Mouse (Mus musculus) hindbrain, embryonic 14.5 days (tissue): ENCODE measurements around the gene Cfap54. TPM values are rescaled to one million over a fixed set of nuclear protein-coding genes. Genes with fewer than 3 reads are reported as not detected.
A peak's percentile ranks its signal among the peaks of the same experiment; 100 is the strongest.

Experiments used
- ATAC-seq: fragments of 200-750 bp; cut with Nextera tagmentation; 2 replicates; pipeline ENCODE4 v1.8.0; 2017; ENCODE audit warnings: moderate number of reproducible peaks, mild to moderate bottlenecking, moderate TSS enrichment, moderate library complexity; ENCODE audit not compliant: low FRiP score
- DNase-seq: peaks from one replicate; pipeline ENCODE4 v3.0.0-alpha.2; 2015; ENCODE audit warnings: low spot score
- H3K27ac ChIP-seq: fragments of 300-500 bp; sonication (generic); 2 replicates; pipeline ENCODE4 v1.5.1; 2014; ENCODE audit warnings: mild to moderate bottlenecking, moderate library complexity
- H3K27me3 ChIP-seq: fragments of 300-500 bp; sonication (generic); 2 replicates; pipeline ENCODE4 v1.6.1; 2014; ENCODE audit warnings: mild to moderate bottlenecking, low read length, mixed read lengths; ENCODE audit not compliant: control insufficient read depth, insufficient read depth
- H3K36me3 ChIP-seq: fragments of 300-500 bp; sonication (generic); replicated peaks from 2 replicates; pipeline ENCODE4 v1.6.1; 2014; ENCODE audit not compliant: control insufficient read depth, insufficient read depth
- H3K4me1 ChIP-seq: fragments of 300-500 bp; sonication (generic); replicated peaks from 2 replicates; pipeline ENCODE4 v1.6.1; 2014; ENCODE audit warnings: antibody characterized with exemption, low read length, mixed read lengths; ENCODE audit not compliant: control insufficient read depth, insufficient read depth
- H3K4me2 ChIP-seq: fragments of 300-500 bp; sonication (generic); replicated peaks from 2 replicates; pipeline ENCODE4 v1.6.1; 2014; ENCODE audit warnings: mild to moderate bottlenecking, moderate library complexity
- H3K4me3 ChIP-seq: fragments of 300-500 bp; sonication (generic); replicated peaks from 2 replicates; pipeline ENCODE4 v1.5.1; 2014; ENCODE audit warnings: mild to moderate bottlenecking, low read length
- H3K9ac ChIP-seq: fragments of 300-500 bp; sonication (generic); 2 replicates; pipeline ENCODE4 v1.6.1; 2014
- H3K9me3 ChIP-seq: fragments of 300-500 bp; sonication (generic); 2 replicates; pipeline ENCODE4 v1.6.1; 2016; ENCODE audit warnings: low read length; ENCODE audit not compliant: control insufficient read depth
- WGBS: fragments of 180-500 bp; shearing (Covaris S2); extraction: QIAGEN DNeasy Blood & Tissue Kit; methylation state at CpG from one replicate; pipeline ENCODE4 v1.1.7; 2014; 5-methylcytosine and 5-hydroxymethylcytosine counted together
- polyA plus RNA-seq: library from polyadenylated mRNA; unstranded; fragments of >200 nt; fragmentation: Nextera tagmentation; extraction: Ambion mirVana; gene quantifications from 2 replicates; pipeline ENCODE4 v1.2.1, GENCODE M21; 2014

Cfap54 gene
- polyA plus RNA-seq, 1 experiment from 2014 or later = 3.6 TPM

- no peaks in the 10 kb centered on the region for H3K9me3 ChIP-seq
- DNase-seq = no peak
- no peak overlapping the region for H3K27ac ChIP-seq
- H3K4me3 ChIP-seq = no peak overlapping the region
- no peak overlapping the region for H3K9ac ChIP-seq
- H3K4me1 ChIP-seq = no peaks in the 10 kb centered on the region
- no peak for ATAC-seq
- 88% methylated on average over 3 of the region's 3 CpGs for WGBS
- no peak overlapping the region for H3K4me2 ChIP-seq
- no peaks in the 10 kb centered on the region for H3K27me3 ChIP-seq
- H3K36me3 ChIP-seq = no peaks in the 10 kb centered on the region
These were observed 203.4 kb downstream of the Cfap54 start for GRCm38 (mm10) chr10:92878000-92878399.

DNA sequence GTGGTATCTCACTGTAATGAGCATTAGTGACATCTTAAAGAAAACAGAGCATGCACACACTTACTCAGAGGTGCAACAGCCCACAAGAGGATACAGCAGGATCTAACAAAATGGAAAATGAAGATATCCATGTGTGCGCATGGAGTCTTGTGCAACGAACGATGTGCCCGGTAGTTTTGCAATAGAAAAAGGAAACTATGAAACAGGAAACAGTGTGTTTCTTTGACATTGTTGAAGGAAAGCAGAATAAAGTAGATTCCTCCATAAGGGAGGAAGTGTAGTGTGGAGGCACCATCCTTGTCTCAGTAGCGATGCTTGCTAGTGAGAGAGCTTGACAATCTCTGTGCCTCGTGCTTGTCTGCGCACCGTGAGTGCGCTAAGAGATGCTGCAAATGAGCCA lies 240.4 kb downstream of the Cfap54 start:
- H3K9me3 ChIP-seq = no peaks in the 10 kb centered on the region
- 92% methylated on average over 9 of the region's 9 CpGs for WGBS
- H3K9ac ChIP-seq = no peak overlapping the region
- no peak for DNase-seq
- no peak overlapping the region for H3K4me2 ChIP-seq
- no peak overlapping the region for H3K4me3 ChIP-seq
- no peak overlapping the region for H3K27ac ChIP-seq
- no peaks in the 10 kb centered on the region for H3K4me1 ChIP-seq
- no peaks in the 10 kb centered on the region for H3K27me3 ChIP-seq
- H3K36me3 ChIP-seq = no peaks in the 10 kb centered on the region
- no peak for ATAC-seq

DNA sequence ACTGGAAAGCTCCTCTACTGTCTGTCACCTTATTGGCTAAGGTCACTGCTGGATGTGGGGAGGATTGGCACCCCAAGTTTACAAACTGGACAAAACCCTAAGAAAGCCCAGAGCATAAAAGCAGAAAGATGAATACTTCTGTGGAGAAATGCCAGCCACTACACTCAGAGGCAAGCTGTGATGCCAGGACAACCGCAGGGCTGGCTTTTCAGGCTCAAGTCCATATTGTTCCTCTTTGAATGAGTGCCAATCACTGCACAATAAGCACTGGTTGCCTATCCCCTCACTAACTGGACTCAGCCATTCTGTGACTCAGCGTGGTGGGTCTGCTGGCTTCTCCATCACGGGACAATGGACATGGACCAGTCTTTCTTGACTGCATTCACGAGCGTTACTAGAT lies 243.8 kb downstream of the Cfap54 start:
- H3K27ac ChIP-seq = no peak overlapping the region
- ATAC-seq (peak; percentile 92), DNase-seq (peak; percentile 60)
- H3K9ac ChIP-seq = no peak overlapping the region
- H3K27me3 ChIP-seq = no peaks in the 10 kb centered on the region
- no peaks in the 10 kb centered on the region for H3K4me1 ChIP-seq
- no peaks in the 10 kb centered on the region for H3K36me3 ChIP-seq
- H3K9me3 ChIP-seq = no peaks in the 10 kb centered on the region
- H3K4me3 ChIP-seq = no peak overlapping the region
- no peak overlapping the region for H3K4me2 ChIP-seq
- 9% methylated on average over 5 of the region's 5 CpGs for WGBS

DNA sequence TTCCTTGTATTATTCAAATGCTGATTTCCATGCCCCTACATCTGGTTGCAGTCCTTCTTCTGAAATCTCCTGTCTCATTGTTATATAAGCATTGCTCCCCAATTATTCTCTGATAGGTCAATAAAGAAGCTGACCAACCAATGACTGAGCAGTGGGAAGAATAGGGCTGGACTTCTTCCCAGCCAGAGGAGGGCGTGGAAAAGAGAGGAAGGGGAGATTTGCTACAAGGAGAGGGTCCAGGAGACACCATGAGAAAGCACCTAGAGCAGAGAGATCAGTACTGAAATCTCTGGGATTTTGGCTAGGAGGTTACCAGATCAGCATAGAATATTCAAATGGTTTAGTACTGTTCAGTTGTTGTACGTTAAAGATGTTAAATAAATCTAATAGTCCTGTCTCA lies 244.4 kb downstream of the Cfap54 start:
- Histone ChIP-seq H3K36me3 (no peaks in the 10 kb centered on the region), H3K4me1 (no peaks in the 10 kb centered on the region), H3K27ac (no peak overlapping the region), H3K9me3 (no peaks in the 10 kb centered on the region), H3K4me2 (no peak overlapping the region), H3K27me3 (no peaks in the 10 kb centered on the region), H3K4me3 (no peak overlapping the region), H3K9ac (no peak overlapping the region)
- DNase-seq = no peak
- WGBS = 52% methylated on average over 2 of the region's 2 CpGs
- no peak for ATAC-seq

DNA sequence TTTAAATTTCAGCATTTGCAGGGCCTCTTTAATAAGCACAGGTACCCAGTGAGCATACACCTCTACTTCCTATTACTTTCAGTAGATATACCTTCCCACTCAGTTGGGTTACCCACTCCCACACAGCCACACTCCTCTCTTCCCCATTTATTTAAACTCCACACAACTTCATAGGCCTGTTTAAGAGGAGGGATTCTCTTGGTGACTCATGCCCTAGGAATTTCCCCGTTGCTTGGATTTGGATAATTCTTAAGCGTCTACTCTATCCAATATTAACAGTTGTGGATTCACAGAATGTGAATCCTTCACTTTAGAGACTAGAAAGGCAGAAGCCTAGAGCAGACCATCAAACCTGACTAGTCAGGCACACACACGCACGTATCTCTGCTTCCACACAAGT lies 259.9 kb downstream of the Cfap54 start:
- DNase-seq (no peak), ATAC-seq (no peak)
- Histone ChIP-seq H3K4me1 (no peaks in the 10 kb centered on the region), H3K27ac (no peak overlapping the region), H3K9me3 (no peaks in the 10 kb centered on the region), H3K4me2 (no peak overlapping the region), H3K36me3 (no peaks in the 10 kb centered on the region), H3K9ac (no peak overlapping the region), H3K4me3 (no peak overlapping the region), H3K27me3 (no peaks in the 10 kb centered on the region)
- WGBS = 89% methylated on average over 4 of the region's 4 CpGs

DNA sequence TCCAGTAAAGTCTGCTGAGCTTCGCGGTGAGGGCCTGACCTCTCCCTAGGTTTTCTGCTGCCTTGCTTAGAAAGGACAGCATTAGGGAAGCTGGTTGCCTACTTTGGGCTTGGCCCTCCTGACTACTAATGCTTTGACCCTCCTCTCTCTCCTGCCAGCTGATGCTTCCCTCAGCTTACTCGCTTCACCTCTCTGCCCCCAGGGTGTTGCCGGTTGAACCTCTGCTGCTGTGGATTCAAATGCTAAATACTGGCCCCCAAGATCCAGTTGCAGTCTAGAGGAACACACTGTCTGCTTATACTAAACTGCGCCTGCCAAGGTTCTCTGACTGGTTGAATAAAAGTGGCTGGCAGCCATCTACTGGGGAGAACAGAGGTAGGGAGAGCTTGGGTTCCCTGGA lies 263.2 kb downstream of the Cfap54 start:
- ATAC-seq = no peak
- Histone ChIP-seq H3K9me3 (no peaks in the 10 kb centered on the region), H3K4me3 (no peak overlapping the region), H3K36me3 (no peaks in the 10 kb centered on the region), H3K9ac (no peak overlapping the region), H3K27ac (no peak overlapping the region), H3K4me1 (no peaks in the 10 kb centered on the region), H3K4me2 (no peak overlapping the region), H3K27me3 (no peaks in the 10 kb centered on the region)
- DNase-seq = no peak
- WGBS = 31% methylated on average over 5 of the region's 5 CpGs

DNA sequence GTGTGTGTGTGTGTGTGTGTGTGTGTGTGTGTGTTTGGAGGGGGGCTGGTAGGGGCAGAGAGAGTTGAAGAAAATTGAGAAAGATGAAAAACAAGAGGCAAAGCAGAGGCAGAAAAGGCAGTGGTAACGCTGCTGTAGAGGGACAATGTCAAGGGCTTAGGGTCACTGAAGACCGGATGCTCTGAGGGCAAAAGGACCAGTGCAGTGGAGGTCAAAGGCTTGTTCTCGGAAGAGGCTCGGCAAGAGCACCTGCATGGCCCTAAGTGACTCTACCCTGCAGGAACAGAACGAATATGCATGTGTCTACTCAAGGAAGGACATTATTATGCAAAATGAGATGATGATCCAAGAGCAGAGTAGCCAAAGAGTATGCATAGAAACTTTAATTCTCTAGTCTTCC lies 264.5 kb downstream of the Cfap54 start:
- DNase-seq = no peak

DNA sequence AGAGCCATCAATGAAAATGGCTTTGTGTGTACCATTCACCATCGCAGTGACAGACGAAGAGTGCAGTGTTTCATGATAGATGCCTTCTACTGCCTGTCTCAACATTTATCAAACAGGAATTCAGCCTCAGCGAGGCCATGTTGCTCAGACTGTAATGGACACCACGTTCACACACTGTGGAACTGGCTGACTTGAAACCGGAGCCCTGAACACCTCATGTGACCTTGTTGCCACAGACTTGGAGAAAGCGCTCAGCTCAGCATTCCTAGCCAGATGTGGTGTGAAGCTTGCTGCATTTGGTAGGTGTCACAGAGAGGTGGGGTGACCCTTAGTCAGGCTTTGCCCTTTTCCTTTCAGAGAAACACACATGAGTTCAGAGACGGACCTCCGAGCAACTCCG lies 270.5 kb downstream of the Cfap54 start:
- H3K9me3 ChIP-seq = no peaks in the 10 kb centered on the region
- H3K36me3 ChIP-seq = no peaks in the 10 kb centered on the region
- no peak for ATAC-seq
- no peak overlapping the region for H3K27ac ChIP-seq
- DNase-seq = no peak
- H3K9ac ChIP-seq = no peak overlapping the region
- 90% methylated on average over 9 of the region's 9 CpGs for WGBS
- no peak overlapping the region for H3K4me2 ChIP-seq
- H3K27me3 ChIP-seq = no peaks in the 10 kb centered on the region
- no peak overlapping the region for H3K4me3 ChIP-seq
- H3K4me1 ChIP-seq = no peaks in the 10 kb centered on the region

More for the DNA sequence above, 264.5 kb downstream of the Cfap54 start:
- H3K9me3 ChIP-seq = no peaks in the 10 kb centered on the region
- no peak overlapping the region for H3K27ac ChIP-seq
- no peaks in the 10 kb centered on the region for H3K4me1 ChIP-seq
- H3K27me3 ChIP-seq = no peaks in the 10 kb centered on the region
- no peaks in the 10 kb centered on the region for H3K36me3 ChIP-seq
- H3K9ac ChIP-seq = no peak overlapping the region
- H3K4me3 ChIP-seq = no peak overlapping the region
- H3K4me2 ChIP-seq = no peak overlapping the region
- ATAC-seq = no peak
- 81% methylated on average over 5 of the region's 5 CpGs for WGBS

GRCm38 (mm10) chr10:92791908-92792307 lies 289.5 kb downstream of the Cfap54 start:
- ATAC-seq (no peak), DNase-seq (no peak)
- H3K4me3 ChIP-seq = no peak overlapping the region
- H3K27ac ChIP-seq = no peak overlapping the region
- peaks cover 5% of the 10 kb centered on the region; the same call in 1 of the 2 replicates for H3K4me1 ChIP-seq
- 30% methylated on average over 10 of the region's 10 CpGs for WGBS
- no peaks in the 10 kb centered on the region for H3K27me3 ChIP-seq
- no peak overlapping the region for H3K9ac ChIP-seq
- H3K9me3 ChIP-seq = no peaks in the 10 kb centered on the region
- no peak overlapping the region for H3K4me2 ChIP-seq
- H3K36me3 ChIP-seq = no peaks in the 10 kb centered on the region

DNA sequence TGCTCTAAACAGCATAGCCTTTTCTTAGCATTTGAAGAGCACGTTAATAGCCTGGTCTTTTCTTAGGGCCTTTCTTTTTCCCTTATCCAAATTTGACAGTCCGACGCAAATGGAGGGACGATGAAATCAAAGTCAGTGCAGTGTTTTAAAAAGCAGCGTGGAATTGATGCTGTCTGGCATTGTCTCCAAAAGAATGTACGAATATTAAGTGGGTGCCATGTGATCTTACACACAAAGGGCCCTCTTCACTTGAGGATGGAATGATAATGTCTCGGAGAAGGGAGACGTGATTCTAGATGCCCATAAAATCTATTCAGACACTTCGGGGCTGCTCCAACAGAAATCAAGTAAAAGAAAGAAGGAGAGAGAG lies 289.9 kb downstream of the Cfap54 start:
- no peak overlapping the region for H3K4me2 ChIP-seq
- H3K9me3 ChIP-seq = no peaks in the 10 kb centered on the region

More for the DNA sequence above, 289.9 kb downstream of the Cfap54 start:
- DNase-seq (no peak), ATAC-seq (no peak)
- Histone ChIP-seq H3K4me3 (no peak overlapping the region), H3K4me1 (peaks cover 5% of the 10 kb centered on the region; the same call in 1 of the 2 replicates), H3K27ac (no peak overlapping the region), H3K27me3 (no peaks in the 10 kb centered on the region), H3K9ac (no peak overlapping the region), H3K36me3 (no peaks in the 10 kb centered on the region)
- 13% methylated on average over 9 of the region's 9 CpGs for WGBS
